Mouse (Mus musculus): Measurements from ENCODE around the gene Arpc2. TPM values are rescaled to one million over a fixed set of nuclear protein-coding genes. Genes with fewer than 3 reads are reported as not detected.

The Arpc2 gene
- total RNA-seq, 1 experiment from 2014 or later = 170 TPM

DNA sequence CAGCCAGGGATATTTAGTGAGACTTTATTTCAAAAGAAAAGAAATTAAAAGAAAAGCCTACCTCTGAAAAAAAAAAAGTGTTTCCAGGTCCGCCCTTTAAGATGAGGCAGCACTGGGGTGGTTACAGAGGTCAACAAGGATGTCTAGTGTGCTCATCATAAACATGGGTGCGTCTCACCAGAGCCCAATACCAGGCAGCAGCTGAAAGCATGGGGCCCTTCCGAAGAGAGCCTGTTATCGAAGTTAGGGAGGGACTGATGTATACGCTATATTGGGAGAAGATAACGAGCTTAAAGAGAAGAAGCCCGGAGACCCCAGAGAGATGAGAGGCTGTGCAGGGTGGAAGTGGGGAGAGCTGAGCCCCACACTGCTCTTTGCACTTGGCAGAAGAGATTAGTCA lies 3.3 kb downstream of the Arpc2 start:
- DNase-seq = no peak

DNA sequence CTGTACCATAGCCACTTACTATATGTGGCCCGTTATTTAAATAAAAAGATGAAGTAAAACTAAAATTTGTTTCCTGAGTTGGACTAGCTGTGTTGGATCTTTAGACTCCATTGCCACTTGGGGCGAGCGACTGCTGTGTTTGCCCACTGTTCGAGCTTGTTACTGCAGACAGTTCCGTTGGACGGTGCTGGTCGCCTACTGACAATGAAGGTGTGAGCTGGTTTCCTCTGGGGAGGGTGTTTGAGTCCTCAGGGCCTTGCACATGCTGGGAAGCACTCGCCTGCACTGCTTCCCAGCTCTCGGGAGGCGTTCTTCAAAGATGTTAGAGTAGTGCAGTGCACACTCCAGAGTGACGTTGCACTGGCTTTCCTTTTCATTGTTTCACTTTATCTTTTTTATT lies 3.7 kb downstream of the Arpc2 start:
- DNase-seq = no peak

DNA sequence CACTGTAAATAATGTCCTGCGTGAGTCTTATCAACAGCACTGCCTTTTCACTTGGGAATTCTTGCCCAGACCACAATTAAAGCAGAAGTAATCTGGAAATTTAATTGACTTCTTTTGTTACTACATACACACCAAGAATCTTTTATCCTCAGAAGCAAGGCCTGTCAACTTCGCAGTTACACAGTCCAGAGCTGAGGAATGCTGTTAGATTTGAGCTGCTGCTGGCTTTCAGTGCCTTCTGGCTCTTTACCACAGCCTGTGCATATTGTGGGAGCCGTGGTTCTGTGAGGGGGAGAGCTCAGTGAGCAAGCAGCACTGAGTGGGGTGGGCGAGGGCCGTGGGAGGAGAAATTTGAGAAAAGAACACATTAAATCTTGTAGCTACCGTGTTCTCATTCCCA lies 4.4 kb downstream of the Arpc2 start:
- DNase-seq = no peak

DNA sequence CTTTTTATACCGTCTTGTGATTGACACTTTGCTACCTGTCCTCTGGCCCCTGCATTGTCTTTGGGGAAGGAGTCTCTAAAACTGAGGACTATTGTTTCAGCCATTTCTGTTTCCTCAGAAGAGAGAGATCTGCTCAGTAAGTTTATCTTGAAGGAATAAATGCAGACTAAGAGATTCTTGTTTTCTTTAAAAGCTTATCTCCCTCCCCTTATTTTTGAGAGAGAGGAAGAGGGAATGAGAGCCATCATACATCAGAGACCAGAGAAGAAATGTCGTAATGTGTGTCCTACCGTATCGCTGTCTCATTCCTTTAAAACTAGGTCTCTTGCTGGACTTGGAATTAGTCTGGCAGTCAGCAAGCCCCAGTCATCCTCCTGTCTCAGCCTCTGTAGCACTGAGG lies 4.9 kb downstream of the Arpc2 start:
- DNase-seq = no peak

DNA sequence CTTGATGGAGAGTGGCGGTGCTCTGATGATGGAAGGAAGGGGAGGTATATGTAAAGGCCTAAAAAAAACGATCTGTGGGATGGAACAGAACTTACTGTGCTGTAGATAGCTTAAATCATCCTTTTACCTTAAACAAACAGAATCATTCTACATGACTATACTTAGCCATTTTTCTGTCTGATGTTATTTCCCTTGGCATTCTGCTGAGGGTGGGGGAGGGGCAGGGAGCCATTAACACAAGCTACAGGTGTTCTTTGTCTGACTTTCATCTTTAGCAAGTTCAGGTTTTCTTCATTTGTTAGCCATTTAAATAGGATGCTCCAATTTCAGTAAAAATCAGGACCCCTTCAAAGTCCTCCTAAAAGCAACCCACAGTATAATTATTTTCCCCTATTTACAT lies 9.6 kb downstream of the Arpc2 start:
- no peak for DNase-seq

DNA sequence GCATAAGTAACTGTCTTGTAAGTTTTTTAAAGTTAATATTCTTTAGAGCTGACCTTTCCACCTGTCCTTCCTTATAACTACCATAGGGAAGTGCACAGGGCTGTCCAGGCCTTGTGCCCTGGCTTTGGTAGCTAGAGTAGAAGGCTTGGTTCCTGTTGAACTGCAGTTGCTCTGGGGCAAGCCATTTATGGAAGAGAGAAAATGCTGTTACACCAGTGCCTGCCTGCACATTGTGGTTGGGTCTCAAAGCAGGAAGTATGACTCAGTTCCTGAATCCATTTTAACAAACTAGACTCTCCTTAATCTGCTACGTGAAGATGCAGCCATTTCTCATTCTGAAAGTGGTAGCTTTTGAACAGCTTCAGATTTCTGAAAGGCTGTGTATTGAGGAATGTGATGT lies 12.9 kb downstream of the Arpc2 start:
- DNase-seq = no peak

DNA sequence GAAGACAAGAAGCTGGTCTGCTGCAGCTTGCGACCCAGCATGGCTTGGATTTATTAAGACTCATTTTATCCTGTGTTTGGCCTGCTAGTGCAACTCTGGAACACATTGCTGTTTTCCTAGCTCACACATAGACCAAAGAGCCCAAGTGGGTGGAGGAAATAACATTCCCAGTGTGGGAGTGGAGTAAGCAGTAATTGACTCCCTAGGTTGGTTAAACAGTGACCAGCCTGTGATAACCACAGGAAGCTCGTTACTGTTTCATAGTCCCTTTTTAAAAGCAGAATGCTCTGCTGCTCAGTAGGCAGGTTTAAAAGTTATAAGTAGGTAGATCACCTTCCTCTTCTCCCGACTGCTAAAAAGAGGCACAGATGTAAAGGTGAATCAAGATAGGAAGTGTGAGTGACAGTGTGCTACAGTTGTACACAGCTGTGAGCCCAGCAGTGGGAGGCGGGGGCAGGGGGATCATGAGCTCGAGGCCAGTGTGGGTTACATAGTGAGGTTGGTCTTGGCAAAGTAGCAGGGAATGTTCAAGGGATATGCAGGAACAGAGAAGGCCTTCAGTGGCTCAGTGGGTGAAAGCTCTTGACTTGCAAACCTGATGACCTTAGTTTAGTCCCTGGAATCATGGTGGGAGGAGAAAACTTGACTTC lies 13.6 kb downstream of the Arpc2 start:
- no peak for DNase-seq

DNA sequence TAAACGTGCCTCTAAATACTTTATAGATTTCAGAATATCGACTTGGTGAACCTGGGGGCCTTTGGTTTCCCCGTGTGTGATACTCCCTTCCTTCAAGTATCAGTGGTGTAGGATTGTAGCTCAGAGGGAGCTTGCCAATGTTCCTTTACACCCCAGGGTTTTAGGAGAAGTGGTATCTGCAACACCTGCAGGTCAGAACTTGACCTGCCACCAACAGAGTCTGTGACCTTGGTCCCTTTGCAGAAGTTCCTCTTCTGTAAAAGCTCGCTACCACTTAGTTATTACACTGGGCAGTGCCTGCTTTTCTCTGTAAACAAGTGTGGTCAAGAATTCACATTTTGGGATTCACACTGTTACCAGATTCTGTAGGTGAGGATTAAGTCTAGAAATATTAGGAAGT lies 14.2 kb downstream of the Arpc2 start:
- no peak for DNase-seq

DNA sequence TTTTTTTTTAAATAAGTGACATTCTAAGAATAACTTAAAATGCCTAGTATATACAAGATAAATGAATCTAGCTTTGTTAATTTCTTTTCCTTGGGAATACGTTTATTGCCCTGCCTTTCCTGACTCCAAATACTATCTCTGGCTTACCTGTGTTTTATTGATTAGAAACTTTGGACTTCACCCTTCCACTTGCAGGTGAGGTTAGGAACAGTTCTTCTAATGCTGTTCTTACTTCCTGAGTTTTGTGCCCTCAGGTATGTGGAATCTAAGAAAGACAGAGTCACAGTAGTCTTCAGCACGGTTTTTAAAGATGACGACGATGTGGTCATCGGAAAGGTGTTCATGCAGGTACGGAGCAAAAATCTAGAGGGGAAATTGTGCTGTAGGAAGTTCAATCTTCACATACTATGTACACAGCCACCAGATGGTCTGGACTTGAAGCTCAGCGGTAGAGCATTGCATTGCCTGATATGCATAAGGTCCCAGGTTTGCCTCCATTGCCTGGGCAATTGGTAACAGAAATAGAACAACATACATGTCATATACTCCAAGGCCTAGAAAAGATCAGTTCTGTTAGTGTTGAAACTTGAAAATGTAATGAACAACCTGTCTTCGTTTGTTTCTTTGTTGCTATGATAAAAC lies 19.9 kb downstream of the Arpc2 start:
- no peak for DNase-seq

DNA sequence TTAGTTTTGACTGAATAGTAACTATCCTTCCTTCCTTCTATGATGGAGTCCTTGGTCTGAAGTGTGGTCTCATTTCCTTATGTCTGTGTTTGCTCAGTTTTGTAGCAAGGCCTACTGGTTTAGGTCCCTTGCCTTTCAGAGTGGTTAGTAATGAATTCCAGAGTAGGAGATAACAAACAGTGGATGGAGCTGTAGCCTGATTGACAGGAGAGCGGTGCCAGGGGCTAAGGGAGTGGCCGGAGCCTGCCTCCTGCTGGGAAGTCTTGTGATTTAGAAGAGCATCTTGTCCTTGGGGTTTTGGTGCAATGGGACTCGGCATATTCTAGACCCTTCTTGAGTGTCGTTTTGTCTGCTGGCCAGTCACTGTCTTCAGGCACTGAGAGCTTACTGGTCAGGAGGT lies 20.9 kb downstream of the Arpc2 start:
- no peak for DNase-seq

DNA sequence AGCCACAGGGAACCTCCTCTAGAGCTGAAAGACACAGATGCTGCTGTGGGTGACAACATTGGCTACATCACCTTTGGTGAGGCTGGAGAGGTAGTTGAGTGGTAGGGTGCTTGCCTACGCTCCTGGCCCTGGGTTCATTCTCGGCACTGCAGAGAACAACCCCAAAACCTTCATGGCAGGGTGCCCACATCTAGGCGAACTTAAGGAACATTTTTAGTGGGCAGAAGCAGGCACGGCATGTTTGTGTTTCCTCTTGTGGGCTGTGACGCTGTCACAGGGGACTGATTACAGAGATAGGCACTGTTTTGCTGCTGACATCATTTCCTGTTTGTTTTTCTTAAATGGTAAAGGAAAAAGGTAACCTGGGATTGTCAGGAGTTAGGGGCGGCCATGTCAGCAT lies 26.6 kb downstream of the Arpc2 start:
- DNase-seq = no peak

DNA sequence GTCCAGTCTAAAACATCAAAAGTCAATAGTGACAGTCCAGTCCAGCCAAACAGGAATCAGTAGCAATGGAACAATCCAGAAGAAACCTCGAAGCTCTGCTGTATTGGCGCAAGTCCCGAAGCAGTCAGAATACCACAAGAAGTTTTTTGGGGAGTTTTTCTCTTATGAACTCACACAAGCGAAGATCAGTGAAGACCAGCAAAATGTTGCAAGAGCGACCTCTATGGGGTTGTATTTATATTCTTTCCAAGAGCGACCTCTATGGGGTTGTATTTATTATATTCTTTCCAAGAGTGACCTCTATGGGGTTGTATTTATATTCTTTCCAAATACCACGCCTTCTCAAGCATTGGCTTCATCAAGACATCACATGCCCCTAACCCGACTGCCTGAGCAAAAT lies 32.9 kb downstream of the Arpc2 start:
- no peak for DNase-seq

DNA sequence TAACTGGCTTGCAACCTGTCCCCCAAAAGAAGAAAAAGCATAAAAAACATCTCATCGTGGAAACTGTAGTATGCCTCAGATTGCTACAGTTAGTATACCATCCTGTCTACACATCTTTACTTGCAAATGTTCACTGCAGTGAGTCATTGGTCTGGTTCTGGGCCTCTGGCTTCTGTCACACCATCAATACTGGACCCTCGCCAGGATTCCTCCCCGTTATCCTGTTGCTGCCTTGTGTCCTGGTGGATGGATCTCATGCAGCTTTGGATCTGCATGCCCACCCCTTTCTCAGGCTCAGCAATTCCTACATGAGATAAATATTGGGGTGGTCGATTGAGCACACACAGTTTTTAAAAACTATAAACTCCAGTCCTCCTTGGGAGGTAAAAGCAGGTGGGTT lies 35.8 kb downstream of the Arpc2 start:
- DNase-seq = no peak

DNA sequence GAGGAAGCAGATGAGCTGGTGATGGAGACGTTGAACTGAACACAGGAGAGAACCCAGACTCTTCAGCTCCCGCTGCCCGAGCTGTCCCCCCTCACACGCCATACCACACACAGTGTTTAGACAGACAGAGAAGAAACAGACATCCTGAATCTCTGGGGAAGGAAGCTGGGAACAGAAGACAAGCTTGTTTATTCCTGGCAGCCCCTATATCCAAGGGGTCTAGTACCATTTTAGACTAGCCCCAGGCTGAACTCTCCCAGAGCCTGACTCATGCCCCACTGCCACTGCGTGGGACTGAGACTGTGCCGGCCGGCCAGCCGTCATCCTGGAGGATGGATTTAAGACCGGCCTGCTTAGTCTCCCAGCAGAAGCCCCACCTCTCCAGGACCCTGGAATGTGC lies 39.1 kb downstream of the Arpc2 start:
- no peak for DNase-seq

DNA sequence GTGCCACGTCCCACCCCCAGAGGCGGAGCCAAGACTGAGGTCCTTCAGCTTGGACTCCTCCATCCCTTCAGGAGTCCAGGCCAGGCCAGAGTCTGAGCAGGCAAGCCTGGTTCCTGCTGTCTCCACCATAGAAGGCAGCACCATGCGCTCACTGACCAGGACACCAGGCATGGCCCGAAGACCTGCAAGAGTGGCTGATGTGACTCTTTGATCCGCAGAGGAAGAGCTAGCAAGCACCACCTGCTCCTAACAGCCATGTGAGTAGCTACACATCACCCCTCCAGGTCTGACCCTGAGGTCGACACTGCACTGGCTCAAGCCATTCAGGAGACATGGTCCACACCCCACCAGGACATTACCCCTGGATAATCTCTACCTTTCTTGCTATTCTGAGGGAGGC lies 41.2 kb downstream of the Arpc2 start:
- DNase-seq = no peak

DNA sequence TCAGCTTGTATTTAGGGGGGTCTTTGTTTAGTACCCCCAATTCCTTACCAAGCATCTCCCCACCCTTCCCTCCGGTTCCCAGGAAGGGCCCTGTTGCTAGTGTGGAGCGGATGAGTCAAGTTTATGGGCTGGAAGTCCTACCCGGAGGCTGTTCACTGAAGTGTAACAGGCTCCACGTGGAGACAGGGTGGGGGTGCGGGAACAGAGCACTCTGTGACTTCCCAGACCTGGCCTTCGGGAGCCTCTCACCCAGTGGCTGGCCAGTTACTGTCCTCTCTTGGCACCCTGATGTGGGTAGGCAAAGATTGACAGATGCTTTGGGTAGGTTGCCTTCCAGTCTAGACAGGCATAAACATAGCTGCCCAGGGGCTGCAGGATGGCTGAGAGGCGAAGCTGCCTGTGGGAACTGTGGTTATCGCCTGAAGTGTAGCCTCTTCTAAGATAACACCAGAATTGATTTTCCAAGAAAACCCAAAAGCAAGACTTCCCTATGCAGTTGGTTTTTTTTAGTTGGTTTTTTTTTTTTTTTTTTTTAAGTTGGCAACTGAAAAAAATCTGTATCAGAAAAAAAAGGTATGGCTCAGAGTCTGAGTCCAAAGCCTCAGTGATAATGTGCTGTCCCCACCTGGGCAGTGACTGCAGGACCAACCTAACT lies 42.1 kb downstream of the Arpc2 start:
- DNase-seq = no peak

DNA sequence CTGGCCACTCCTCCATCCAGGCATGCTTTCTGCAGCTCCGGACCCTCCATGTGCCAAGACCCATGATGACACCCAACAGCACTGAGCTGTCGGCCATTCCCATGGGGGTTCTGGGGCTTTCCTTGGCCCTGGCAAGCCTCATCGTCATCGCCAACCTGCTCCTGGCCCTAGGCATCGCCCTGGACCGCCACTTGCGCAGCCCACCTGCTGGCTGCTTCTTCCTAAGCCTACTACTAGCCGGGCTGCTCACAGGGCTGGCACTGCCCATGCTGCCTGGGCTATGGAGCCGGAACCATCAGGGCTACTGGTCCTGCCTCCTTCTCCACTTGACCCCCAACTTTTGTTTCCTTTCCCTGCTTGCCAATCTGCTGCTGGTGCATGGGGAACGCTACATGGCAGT lies 42.7 kb downstream of the Arpc2 start, which contains the start of gene Gpbar1:
Gpbar1 (plus strand) TSS at position 13 of the 400 bp plus-strand sequence.
- DNase-seq = no peak

DNA sequence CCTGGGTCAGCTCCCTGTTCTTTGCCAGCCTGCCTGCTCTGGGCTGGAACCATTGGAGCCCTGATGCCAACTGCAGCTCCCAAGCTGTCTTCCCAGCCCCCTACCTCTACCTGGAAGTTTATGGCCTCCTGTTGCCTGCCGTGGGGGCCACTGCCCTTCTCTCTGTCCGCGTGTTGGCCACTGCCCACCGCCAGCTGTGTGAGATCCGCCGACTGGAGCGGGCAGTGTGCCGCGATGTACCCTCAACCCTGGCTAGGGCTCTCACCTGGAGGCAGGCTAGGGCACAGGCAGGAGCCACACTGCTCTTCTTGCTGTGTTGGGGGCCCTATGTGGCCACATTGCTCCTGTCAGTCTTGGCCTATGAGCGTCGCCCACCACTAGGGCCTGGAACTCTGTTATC lies 43.1 kb downstream of the Arpc2 start:
- no peak for DNase-seq

DNA sequence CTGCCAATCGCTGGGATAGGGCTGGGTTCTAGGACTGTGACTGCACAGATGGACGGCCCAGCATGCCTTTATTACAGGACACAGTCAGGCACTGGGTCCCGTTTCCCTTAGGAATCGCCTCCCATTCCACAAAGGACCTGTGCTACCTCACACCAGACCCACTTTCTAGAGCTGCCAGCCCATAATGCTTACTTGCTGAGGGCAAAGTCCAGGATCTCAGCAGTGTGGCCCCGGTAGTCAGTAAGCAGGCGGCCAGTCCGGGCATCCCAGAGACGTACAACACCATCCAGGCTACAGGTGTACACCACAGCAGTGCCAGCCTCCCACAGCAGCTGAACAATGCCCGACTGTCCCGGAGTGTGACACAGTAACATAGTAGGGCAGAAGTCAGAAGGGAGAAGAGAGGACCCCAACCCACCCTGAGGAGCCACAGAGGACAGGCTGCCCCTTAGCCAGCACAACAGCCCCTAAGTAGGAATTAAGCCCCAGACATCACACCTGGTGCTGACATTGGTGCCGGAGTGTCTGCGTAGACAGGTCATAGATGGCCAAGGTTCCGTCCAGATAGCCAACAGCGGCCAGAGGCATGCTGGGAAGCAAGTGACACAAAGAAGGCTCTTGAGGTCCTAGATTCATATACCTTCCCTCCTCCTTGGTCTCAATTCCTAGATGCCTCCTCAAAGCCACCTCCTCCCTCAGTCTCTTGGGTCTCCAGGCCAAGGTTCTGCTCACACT lies 44.9 kb downstream of the Arpc2 start:
- no peak for DNase-seq

DNA sequence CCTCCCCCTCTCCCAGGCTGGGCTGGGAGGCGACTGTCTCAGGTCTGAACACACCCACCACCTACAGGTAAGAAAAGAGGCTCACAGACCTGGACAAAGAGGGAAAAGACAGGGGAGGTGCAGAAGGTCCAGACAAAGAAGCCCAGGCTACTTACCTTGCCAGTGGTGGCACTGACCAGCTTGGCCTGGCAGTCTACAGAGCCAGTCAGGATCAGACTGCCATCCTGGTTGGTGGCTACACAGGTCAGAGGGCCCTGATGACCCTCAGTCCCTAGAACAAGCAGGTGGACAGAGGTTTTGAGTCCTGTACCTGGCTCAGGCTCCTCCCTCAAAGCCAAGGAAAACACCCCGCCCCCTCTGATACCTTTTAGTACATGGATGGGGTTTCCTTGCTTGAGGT lies 45.5 kb downstream of the Arpc2 start:
- no peak for DNase-seq

DNA sequence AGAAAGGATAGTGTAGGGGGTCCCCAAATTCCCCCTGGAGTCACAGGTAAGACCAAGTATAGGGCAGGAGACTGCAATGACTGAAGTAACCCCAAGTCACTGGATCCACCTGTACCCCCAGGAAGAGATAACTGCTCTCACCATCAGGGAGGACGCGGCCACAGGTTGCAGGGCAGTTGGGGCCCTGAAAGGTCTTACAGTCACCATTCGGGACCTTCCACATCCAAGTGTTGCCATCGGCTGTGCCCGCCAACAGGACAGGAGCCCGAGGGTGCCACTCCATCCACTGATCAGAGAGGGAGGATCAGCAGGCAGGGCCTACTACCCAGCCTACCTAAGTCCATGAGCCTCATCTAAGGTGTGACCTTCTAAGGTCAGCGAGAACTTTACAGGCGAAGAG lies 46.0 kb downstream of the Arpc2 start:
- no peak for DNase-seq

DNA sequence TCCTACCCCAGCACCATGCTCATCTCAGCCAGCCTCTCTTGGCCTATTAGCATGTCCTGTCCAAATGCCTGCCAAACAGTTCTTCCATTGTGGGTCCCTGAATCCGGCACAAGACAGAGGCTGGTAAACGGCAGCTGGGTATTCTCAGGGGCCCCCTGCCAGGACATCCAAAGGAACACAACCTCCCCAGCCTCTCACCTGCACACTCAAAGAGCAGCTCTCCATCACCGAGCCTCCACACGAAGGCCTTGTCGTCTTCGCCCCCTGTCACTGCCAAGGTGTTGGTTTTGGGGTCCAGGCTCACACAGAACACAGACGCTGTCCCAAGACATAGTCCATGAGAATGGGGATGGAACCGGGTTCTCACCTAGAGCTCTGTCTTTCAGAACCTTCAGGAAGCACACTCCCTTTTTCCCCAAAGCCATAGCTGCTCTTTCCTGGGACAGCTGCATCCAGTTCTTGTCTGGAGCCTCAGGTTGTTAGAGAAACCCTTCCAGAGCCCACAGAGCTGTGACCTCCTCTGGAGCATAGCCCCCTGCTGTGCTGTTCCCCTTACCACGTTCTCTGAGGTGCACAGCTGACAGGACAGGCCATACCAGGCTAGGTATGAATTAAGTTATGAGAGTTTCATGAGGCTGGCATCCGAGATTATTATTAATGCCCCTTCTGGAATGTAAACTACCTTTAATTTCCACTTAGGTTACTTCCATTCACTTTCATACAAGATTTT lies 47.2 kb downstream of the Arpc2 start:
- no peak for DNase-seq
